Mouse (Mus musculus) lung, postnatal 0 days (tissue): ENCODE measurements around the gene Pcsk5. TPM values are rescaled to one million over a fixed set of nuclear protein-coding genes. Genes with fewer than 3 reads are reported as not detected.

ENCODE experiments used
- ATAC-seq: fragments of 200-750 bp; cut with Nextera tagmentation; 2 replicates; pipeline ENCODE4 v1.8.0; 2017; ENCODE audit warnings: moderate library complexity
- DNase-seq: peaks from one replicate; pipeline ENCODE4 v3.0.0-alpha.2; 2016; ENCODE audit warnings: low spot score
- H3K27ac ChIP-seq: fragments of 300-500 bp; sonication (generic); 2 replicates; pipeline ENCODE4 v1.5.1; 2014; ENCODE audit warnings: antibody characterized with exemption, mild to moderate bottlenecking, low read length, mixed read lengths
- H3K27me3 ChIP-seq: fragments of 300-500 bp; sonication (generic); replicated peaks from 2 replicates; pipeline ENCODE4 v1.6.1; 2014; ENCODE audit warnings: low read length, mixed read lengths; ENCODE audit not compliant: insufficient read depth
- H3K36me3 ChIP-seq: fragments of 300-500 bp; sonication (generic); 2 replicates; pipeline ENCODE4 v1.6.1; 2014; ENCODE audit warnings: low read length, mixed read lengths; ENCODE audit not compliant: insufficient read depth
- H3K4me1 ChIP-seq: fragments of 300-500 bp; sonication (generic); 2 replicates; pipeline ENCODE4 v1.6.1; 2014; ENCODE audit warnings: antibody characterized with exemption, low read depth, low read length, mixed read lengths; ENCODE audit not compliant: insufficient read depth
- H3K4me2 ChIP-seq: fragments of 300-500 bp; sonication (generic); replicated peaks from 2 replicates; pipeline ENCODE4 v1.6.1; 2014; ENCODE audit warnings: low read depth, mild to moderate bottlenecking, low read length, moderate library complexity, mixed read lengths
- H3K4me3 ChIP-seq: fragments of 300-500 bp; sonication (generic); 2 replicates; pipeline ENCODE4 v1.5.1; 2014; ENCODE audit warnings: low read depth, low read length
- H3K9ac ChIP-seq: fragments of 300-500 bp; sonication (generic); replicated peaks from 2 replicates; pipeline ENCODE4 v1.6.1; 2014; ENCODE audit warnings: low read depth, mild to moderate bottlenecking
- H3K9me3 ChIP-seq: fragments of 300-500 bp; sonication (generic); 2 replicates; pipeline ENCODE4 v1.6.1; 2016; ENCODE audit warnings: low read length, mixed read lengths
- CTCF ChIP-seq: IDR thresholded peaks from 2 replicates; pipeline ENCODE4 v1.5.1; 2016; ENCODE audit warnings: antibody characterized with exemption, mild to moderate bottlenecking
- EP300 ChIP-seq: IDR thresholded peaks from 2 replicates; pipeline ENCODE4 v1.6.1; 2016; ENCODE audit warnings: antibody characterized with exemption, mild to moderate bottlenecking, control low read depth
- WGBS: fragments of 180-500 bp; shearing (Covaris S2); extraction: QIAGEN DNeasy Blood & Tissue Kit; methylation state at CpG from one replicate; pipeline ENCODE4 v1.1.7; 2014; 5-methylcytosine and 5-hydroxymethylcytosine counted together
- polyA plus RNA-seq: library from polyadenylated mRNA; unstranded; fragments of >200 nt; fragmentation: Nextera tagmentation; extraction: Ambion mirVana; gene quantifications from 2 replicates; pipeline ENCODE4 v1.2.1, GENCODE M21; 2015

The Pcsk5 gene
- polyA plus RNA-seq, 1 experiment from 2014 or later = 26.3 TPM

DNA sequence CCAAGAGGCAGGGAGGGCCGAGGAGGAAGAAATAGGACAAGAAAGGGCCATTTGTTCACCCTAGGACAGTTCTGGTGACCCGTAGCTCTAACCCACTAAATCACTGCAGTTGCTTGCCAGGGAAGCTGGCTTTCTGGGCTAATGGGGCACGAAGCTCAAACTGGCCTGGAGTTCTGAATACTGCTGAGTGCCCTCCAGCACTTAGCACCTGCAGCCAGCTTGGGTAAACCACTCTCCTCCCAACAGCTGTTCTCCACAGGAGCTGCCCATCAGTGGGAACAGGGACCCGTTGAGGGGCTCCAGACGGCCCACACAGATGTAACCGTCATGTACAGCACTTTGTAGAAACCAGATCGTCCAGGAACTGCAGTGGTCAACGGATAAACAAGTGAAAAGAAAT is 246.1 kb downstream of the Pcsk5 start:
- Histone ChIP-seq H3K9me3 (no peaks in the 10 kb centered on the region), H3K36me3 (0 out of 2 replicates have a peak, but pooled peaks cover 8% of the 10 kb centered on the region), H3K4me2 (no peak overlapping the region), H3K4me3 (no peak overlapping the region), H3K27ac (no peak overlapping the region), H3K4me1 (peaks cover 3% of the 10 kb centered on the region; the same call in 1 of the 2 replicates), H3K27me3 (no peaks in the 10 kb centered on the region), H3K9ac (no peak overlapping the region)
- DNase-seq (no peak), ATAC-seq (peak; percentile 71)
- TF ChIP-seq CTCF = no peak
- no peak for TF ChIP-seq EP300
- 32% methylated on average over 8 of the region's 8 CpGs for WGBS

DNA sequence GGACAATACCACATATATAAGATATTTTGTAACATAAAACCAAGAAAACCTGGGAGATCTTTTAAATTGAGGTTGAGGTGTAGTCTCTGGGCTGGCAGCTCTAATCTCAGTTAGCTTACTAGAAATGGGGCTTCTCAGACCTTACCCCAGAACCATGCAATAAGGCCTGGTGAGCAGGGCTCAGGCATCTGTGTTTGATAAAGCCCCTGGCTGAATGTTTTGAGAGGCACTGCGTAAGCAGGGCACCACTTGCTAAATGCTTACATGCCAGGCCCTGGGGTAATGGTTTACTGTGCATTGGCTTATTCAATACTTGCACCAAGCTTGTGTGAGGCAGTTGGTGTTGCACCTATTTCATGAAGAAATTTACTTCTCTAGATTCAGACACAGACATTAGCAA is 247.1 kb downstream of the Pcsk5 start:
- Histone ChIP-seq H3K9ac (no peak overlapping the region), H3K4me2 (no peak overlapping the region), H3K4me3 (no peak overlapping the region), H3K9me3 (no peaks in the 10 kb centered on the region), H3K4me1 (peaks cover 3% of the 10 kb centered on the region; the same call in 1 of the 2 replicates), H3K27ac (no peak overlapping the region), H3K36me3 (0 out of 2 replicates have a peak, but pooled peaks cover 8% of the 10 kb centered on the region), H3K27me3 (no peaks in the 10 kb centered on the region)
- ATAC-seq = no peak
- TF ChIP-seq EP300 (no peak), CTCF (no peak)
- WGBS = 74% methylated on average over 1 of the region's 1 CpGs
- DNase-seq = no peak

DNA sequence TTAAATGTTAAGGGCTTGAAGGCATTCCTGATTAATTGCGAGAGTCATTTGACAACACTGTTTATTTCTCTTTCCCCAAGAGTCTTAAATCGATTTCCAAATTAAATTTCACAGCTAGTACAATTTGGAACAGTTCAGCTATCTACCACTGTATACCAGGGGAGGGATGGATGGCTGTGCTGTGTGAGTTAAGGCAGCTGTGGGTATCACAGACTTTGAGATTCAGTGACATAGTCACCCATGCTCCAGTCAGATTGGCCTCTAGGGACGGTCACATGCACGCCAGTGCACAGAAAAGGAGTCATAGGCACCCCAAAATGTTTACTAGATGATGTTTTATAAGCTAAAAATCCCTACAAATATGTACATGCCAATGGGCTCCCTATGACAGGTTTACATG is 260.0 kb downstream of the Pcsk5 start:
- 74% methylated on average over 4 of the region's 4 CpGs for WGBS

DNA sequence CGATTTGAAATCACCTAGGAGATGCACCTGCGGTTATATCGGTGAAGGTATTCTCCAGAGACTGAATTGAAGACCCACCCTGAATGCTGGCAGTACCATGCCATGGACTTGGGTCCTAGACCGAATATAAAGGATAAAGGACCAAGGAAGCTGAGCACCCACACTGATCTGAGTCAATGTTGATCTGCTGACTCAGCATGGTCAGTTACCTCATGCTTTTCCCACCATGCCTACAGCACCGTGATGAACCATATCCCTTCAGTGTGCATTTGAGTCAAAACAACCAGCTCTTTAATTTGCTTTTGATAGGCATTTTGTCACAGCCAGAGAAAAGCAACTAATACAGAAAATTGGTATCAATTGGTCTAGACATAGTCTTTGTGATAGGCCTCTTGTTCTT is 262.9 kb downstream of the Pcsk5 start:
- H3K9ac ChIP-seq = no peak overlapping the region
- no peak for TF ChIP-seq CTCF
- TF ChIP-seq EP300 = no peak
- no peaks in the 10 kb centered on the region for H3K4me1 ChIP-seq
- H3K9me3 ChIP-seq = no peaks in the 10 kb centered on the region
- H3K36me3 ChIP-seq = no peaks in the 10 kb centered on the region; the same call in 1 of the 2 replicates
- DNase-seq (no peak), ATAC-seq (no peak)
- H3K27ac ChIP-seq = no peak overlapping the region
- H3K27me3 ChIP-seq = no peaks in the 10 kb centered on the region
- H3K4me3 ChIP-seq = no peak overlapping the region
- WGBS = 94% methylated on average over 5 of the region's 5 CpGs
- H3K4me2 ChIP-seq = no peak overlapping the region

More for the DNA sequence above, 260.0 kb downstream of the Pcsk5 start:
- no peak overlapping the region for H3K27ac ChIP-seq
- DNase-seq (no peak), ATAC-seq (no peak)
- no peaks in the 10 kb centered on the region for H3K36me3 ChIP-seq
- H3K27me3 ChIP-seq = no peaks in the 10 kb centered on the region
- no peak for TF ChIP-seq CTCF
- TF ChIP-seq EP300 = no peak
- H3K9me3 ChIP-seq = no peaks in the 10 kb centered on the region
- H3K9ac ChIP-seq = no peak overlapping the region
- H3K4me3 ChIP-seq = no peak overlapping the region
- H3K4me2 ChIP-seq = no peak overlapping the region
- no peaks in the 10 kb centered on the region for H3K4me1 ChIP-seq

DNA sequence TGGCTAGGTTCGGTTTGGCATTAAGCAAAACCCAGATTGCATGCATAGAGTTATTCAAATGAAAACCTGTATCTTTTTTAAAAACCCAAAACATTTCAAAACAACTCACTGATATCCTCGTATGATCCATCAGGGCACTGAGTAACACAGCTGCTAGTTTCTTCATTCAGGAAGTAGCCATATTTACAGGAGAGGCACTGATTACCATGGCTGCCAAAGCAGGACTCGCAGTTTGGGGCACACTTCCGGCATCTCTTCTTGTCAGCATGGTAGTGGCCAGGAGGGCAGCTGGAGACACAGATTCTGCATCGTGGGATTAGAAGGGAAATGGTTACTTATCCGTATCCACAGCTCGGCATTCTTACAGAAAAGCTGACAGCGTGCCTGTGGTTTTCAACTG is 265.1 kb downstream of the Pcsk5 start:
- Histone ChIP-seq H3K27me3 (no peaks in the 10 kb centered on the region), H3K4me3 (no peak overlapping the region), H3K36me3 (no peaks in the 10 kb centered on the region; the same call in 1 of the 2 replicates), H3K4me2 (no peak overlapping the region), H3K9ac (no peak overlapping the region), H3K4me1 (no peaks in the 10 kb centered on the region), H3K27ac (no peak overlapping the region), H3K9me3 (no peaks in the 10 kb centered on the region)
- WGBS = 92% methylated on average over 8 of the region's 8 CpGs
- TF ChIP-seq CTCF = no peak
- no peak for TF ChIP-seq EP300
- ATAC-seq (no peak), DNase-seq (no peak)

DNA sequence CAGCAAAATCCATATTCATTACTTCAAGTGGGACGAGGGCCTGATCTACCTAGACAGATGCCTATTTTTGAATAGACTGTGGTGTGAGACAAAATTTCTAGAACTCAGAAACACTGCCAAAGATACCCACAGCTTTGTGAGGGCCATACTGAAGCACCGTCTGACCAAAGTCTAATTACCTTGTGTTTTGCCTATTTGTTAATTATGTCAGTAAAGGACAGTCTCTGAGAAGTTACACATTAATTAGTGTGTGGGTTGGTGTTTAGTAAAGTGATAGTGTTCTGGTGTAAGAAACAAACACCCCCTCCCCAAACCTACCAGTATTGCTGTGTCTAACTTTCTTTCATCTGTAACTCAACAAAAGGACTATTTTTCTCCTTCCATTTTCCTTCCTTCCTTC is 266.5 kb downstream of the Pcsk5 start:
- DNase-seq (no peak), ATAC-seq (no peak)
- no peaks in the 10 kb centered on the region; the same call in 1 of the 2 replicates for H3K36me3 ChIP-seq
- no peak overlapping the region for H3K4me2 ChIP-seq
- H3K4me3 ChIP-seq = no peak overlapping the region
- H3K4me1 ChIP-seq = no peaks in the 10 kb centered on the region
- no peaks in the 10 kb centered on the region for H3K27me3 ChIP-seq
- H3K27ac ChIP-seq = no peak overlapping the region
- TF ChIP-seq CTCF = no peak
- no peak for TF ChIP-seq EP300
- no peaks in the 10 kb centered on the region for H3K9me3 ChIP-seq
- no peak overlapping the region for H3K9ac ChIP-seq
- 85% methylated on average over 2 of the region's 2 CpGs for WGBS

DNA sequence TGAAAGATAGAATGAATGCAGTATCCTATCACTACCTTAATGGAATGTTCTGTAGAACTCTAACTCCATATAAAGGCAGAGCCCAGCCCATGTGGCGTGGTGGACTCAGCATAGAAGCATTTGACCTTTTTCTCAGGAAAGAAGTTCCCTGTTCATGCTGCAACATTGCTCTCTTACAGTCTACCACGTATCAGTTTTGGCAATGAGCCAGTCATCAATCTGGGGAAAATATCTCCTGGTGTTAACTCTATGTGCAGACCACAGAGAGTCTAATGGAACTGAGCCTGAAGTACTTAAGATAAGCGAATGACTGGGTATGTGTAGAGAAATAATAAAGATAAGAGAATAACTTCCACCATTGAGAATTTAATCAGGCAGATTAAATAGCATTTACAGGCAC is 270.2 kb downstream of the Pcsk5 start:
- no peak for TF ChIP-seq EP300
- TF ChIP-seq CTCF = no peak
- H3K27me3 ChIP-seq = no peaks in the 10 kb centered on the region
- DNase-seq (no peak), ATAC-seq (no peak)
- H3K4me2 ChIP-seq = no peak overlapping the region
- 35% methylated on average over 3 of the region's 3 CpGs for WGBS
- H3K4me3 ChIP-seq = no peak overlapping the region
- no peak overlapping the region for H3K9ac ChIP-seq
- no peak overlapping the region for H3K27ac ChIP-seq
- no peaks in the 10 kb centered on the region for H3K9me3 ChIP-seq
- no peaks in the 10 kb centered on the region; the same call in 1 of the 2 replicates for H3K36me3 ChIP-seq
- no peaks in the 10 kb centered on the region for H3K4me1 ChIP-seq
